Mouse (Mus musculus): ENCODE data around the gene Fbxo47.

DNA sequence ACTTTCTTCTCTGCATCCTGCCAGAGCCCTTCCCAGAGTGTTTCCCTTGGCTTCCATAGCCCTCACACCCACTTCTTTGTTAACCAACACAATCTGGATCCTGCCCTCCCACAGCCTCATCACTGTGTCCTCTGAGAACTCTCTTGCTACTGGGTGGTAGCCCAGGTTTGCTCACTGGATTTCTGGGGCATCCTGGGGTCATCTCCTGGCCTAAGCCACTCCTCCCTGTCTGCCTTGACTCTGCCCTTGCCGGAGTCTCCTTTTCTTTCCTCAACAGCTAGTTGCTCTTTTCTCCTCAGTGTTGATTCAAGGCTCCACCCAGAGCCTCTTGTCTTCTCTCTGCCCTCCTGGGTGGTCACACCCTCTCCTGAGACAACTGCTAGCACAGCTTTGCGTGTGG is 22.0 kb upstream of the Fbxo47 start:
- no peak for TF ChIP-seq CTCF (conservative IDR thresholded peaks at IDR 0.05; ENCODE audit: low read length)
- no peak for TF ChIP-seq NANOG (IDR thresholded peaks at IDR 0.05; ENCODE audit: borderline replicate concordance, low read length)
- TF ChIP-seq POU5F1 (IDR thresholded peaks at IDR 0.05; ENCODE audit: borderline replicate concordance, low read length): no peak

Data from E14TG2a.4 (cell line).